ENCODE assay signal across 20 mouse cellular contexts in genomic region chr14:41964095-41964494, GRCm38 (mm10). TPM values are rescaled to one million over a fixed set of nuclear protein-coding genes. Genes with fewer than 3 reads are reported as not detected.
"Had no signal": no experiment of that assay in that cellular context is flagged by ENCODE, and none has a peak within 500 bp of the region (broad histone marks: within the 10 kb centered on the region; RNA-seq: fewer than 3 reads in every experiment).

No protein-coding gene starts in this region.

RNA-seq across cellular contexts. Expression of gene Gm6401, which starts 3.6 kb away (rescaled TPM):
- polyA plus RNA-seq: cerebellum, adult 2 months; cortical plate, adult 2 months; embryonic facial prominence, embryonic 10.5 days; embryonic facial prominence, embryonic 11.5 days; embryonic facial prominence, embryonic 12.5 days; embryonic facial prominence, embryonic 13.5 days; embryonic facial prominence, embryonic 14.5 days; embryonic facial prominence, embryonic 15.5 days; erythroblast, embryonic 14.5 days; forebrain, embryonic 10.5 days; forebrain, embryonic 11.5 days; forebrain, embryonic 12.5 days; forebrain, embryonic 13.5 days; forebrain, embryonic 14.5 days; forebrain, embryonic 15.5 days; forebrain, embryonic 16.5 days; forebrain, postnatal 0 days; frontal cortex, adult 2 months; gonadal fat pad, adult 2 months; heart, adult 2 months had no signal

RNA-seq across cellular contexts. Expression of gene Gm3543, which starts 19.0 kb away (rescaled TPM):
- polyA plus RNA-seq: cerebellum, adult 2 months; cortical plate, adult 2 months; embryonic facial prominence, embryonic 10.5 days; embryonic facial prominence, embryonic 11.5 days; embryonic facial prominence, embryonic 12.5 days; embryonic facial prominence, embryonic 13.5 days; embryonic facial prominence, embryonic 14.5 days; embryonic facial prominence, embryonic 15.5 days; erythroblast, embryonic 14.5 days; forebrain, embryonic 10.5 days; forebrain, embryonic 11.5 days; forebrain, embryonic 12.5 days; forebrain, embryonic 13.5 days; forebrain, embryonic 14.5 days; forebrain, embryonic 15.5 days; forebrain, embryonic 16.5 days; forebrain, postnatal 0 days; frontal cortex, adult 2 months; gonadal fat pad, adult 2 months; heart, adult 2 months had no signal

RNA-seq across cellular contexts. Expression of gene 1700024B05Rik, which starts 20.3 kb away (rescaled TPM):
- polyA plus RNA-seq: cerebellum, adult 2 months; cortical plate, adult 2 months; embryonic facial prominence, embryonic 10.5 days; embryonic facial prominence, embryonic 11.5 days; embryonic facial prominence, embryonic 12.5 days; embryonic facial prominence, embryonic 13.5 days; embryonic facial prominence, embryonic 14.5 days; embryonic facial prominence, embryonic 15.5 days; erythroblast, embryonic 14.5 days; forebrain, embryonic 10.5 days; forebrain, embryonic 11.5 days; forebrain, embryonic 12.5 days; forebrain, embryonic 13.5 days; forebrain, embryonic 14.5 days; forebrain, embryonic 15.5 days; forebrain, embryonic 16.5 days; forebrain, postnatal 0 days; frontal cortex, adult 2 months; gonadal fat pad, adult 2 months; heart, adult 2 months had no signal

RNA-seq across cellular contexts. Expression of gene 1700049E17Rik1, which starts 39.3 kb away (rescaled TPM):
- polyA plus RNA-seq: cerebellum, adult 2 months; cortical plate, adult 2 months; embryonic facial prominence, embryonic 10.5 days; embryonic facial prominence, embryonic 11.5 days; embryonic facial prominence, embryonic 12.5 days; embryonic facial prominence, embryonic 13.5 days; embryonic facial prominence, embryonic 14.5 days; embryonic facial prominence, embryonic 15.5 days; erythroblast, embryonic 14.5 days; forebrain, embryonic 10.5 days; forebrain, embryonic 11.5 days; forebrain, embryonic 12.5 days; forebrain, embryonic 13.5 days; forebrain, embryonic 14.5 days; forebrain, embryonic 15.5 days; forebrain, embryonic 16.5 days; forebrain, postnatal 0 days; frontal cortex, adult 2 months; gonadal fat pad, adult 2 months; heart, adult 2 months had no signal

RNA-seq across cellular contexts. Expression of gene Gm7980, which starts 57.0 kb away (rescaled TPM):
- polyA plus RNA-seq: cerebellum, adult 2 months; cortical plate, adult 2 months; embryonic facial prominence, embryonic 10.5 days; embryonic facial prominence, embryonic 11.5 days; embryonic facial prominence, embryonic 12.5 days; embryonic facial prominence, embryonic 13.5 days; embryonic facial prominence, embryonic 14.5 days; embryonic facial prominence, embryonic 15.5 days; erythroblast, embryonic 14.5 days; forebrain, embryonic 10.5 days; forebrain, embryonic 11.5 days; forebrain, embryonic 12.5 days; forebrain, embryonic 13.5 days; forebrain, embryonic 14.5 days; forebrain, embryonic 15.5 days; forebrain, embryonic 16.5 days; forebrain, postnatal 0 days; frontal cortex, adult 2 months; gonadal fat pad, adult 2 months; heart, adult 2 months had no signal
